Mouse (Mus musculus): Measurements from ENCODE around the gene Tmem91. TPM values are rescaled to one million over a fixed set of nuclear protein-coding genes. Genes with fewer than 3 reads are reported as not detected.

The Tmem91 gene
- polyA plus RNA-seq, 1 experiment from 2014 or later, result 1.9 TPM

GRCm38 (mm10) chr7:25688810-25689586 is 14.0 kb upstream of the Tmem91 start:
- 0 out of 2 replicates have a peak, but pooled peaks cover 3% of the 10 kb centered on the region for H3K9me3 ChIP-seq (ENCODE audit: control insufficient read depth, low read length)
- peaks cover 23% of the 10 kb centered on the region; the same call in 1 of the 2 replicates for H3K4me1 ChIP-seq (ENCODE audit: control insufficient read depth, insufficient read depth, low read length)
- peak; percentile 77 for DNase-seq (ENCODE audit: low spot score)
- H3K4me2 ChIP-seq (ENCODE audit: low read depth, low read length), result peak overlapping the region; percentile 90
- under 1% methylated on average over 39 of the region's 52 CpGs for WGBS
- 0 out of 2 replicates have a peak overlapping the region, but pooled peaks have one; percentile 6 for H3K27ac ChIP-seq (replicated peaks; ENCODE audit: low read depth, low read length)
- no peaks in the 10 kb centered on the region for H3K36me3 ChIP-seq (ENCODE audit: control insufficient read depth, insufficient read depth, low read length)
- H3K9ac ChIP-seq (ENCODE audit: low read depth, low read length), result peak overlapping the region; percentile 76
- ATAC-seq (ENCODE audit: low read depth), result peak; percentile 32; the same call in 1 of the 2 replicates
- peaks cover 46% of the 10 kb centered on the region for H3K27me3 ChIP-seq (replicated peaks; ENCODE audit: control insufficient read depth, insufficient read depth, low read length)
- peak overlapping the region; percentile 73 for H3K4me3 ChIP-seq (ENCODE audit: low read depth, low read length)

- peak overlapping the region; percentile 90 for H3K4me2 ChIP-seq (ENCODE audit: low read depth, low read length)
- no peaks in the 10 kb centered on the region for H3K36me3 ChIP-seq (ENCODE audit: control insufficient read depth, insufficient read depth, low read length)
- DNase-seq (ENCODE audit: low spot score) (no peak), ATAC-seq (ENCODE audit: low read depth) (no peak; the same call in 1 of the 2 replicates)
- peak overlapping the region; percentile 76 for H3K9ac ChIP-seq (ENCODE audit: low read depth, low read length)
- H3K27me3 ChIP-seq (replicated peaks; ENCODE audit: control insufficient read depth, insufficient read depth, low read length), result peaks cover 46% of the 10 kb centered on the region
- under 1% methylated on average over 39 of the region's 47 CpGs for WGBS
- H3K4me3 ChIP-seq (ENCODE audit: low read depth, low read length), result peak overlapping the region; percentile 73
- H3K9me3 ChIP-seq (ENCODE audit: control insufficient read depth, low read length), result no peaks in the 10 kb centered on the region
- no peak overlapping the region; the same call in 1 of the 2 replicates for H3K27ac ChIP-seq (replicated peaks; ENCODE audit: low read depth, low read length)
- peaks cover 23% of the 10 kb centered on the region; the same call in 1 of the 2 replicates for H3K4me1 ChIP-seq (ENCODE audit: control insufficient read depth, insufficient read depth, low read length)
Measured at GRCm38 (mm10) chr7:25687811-25688401, 12.9 kb upstream of the Tmem91 start.

DNA sequence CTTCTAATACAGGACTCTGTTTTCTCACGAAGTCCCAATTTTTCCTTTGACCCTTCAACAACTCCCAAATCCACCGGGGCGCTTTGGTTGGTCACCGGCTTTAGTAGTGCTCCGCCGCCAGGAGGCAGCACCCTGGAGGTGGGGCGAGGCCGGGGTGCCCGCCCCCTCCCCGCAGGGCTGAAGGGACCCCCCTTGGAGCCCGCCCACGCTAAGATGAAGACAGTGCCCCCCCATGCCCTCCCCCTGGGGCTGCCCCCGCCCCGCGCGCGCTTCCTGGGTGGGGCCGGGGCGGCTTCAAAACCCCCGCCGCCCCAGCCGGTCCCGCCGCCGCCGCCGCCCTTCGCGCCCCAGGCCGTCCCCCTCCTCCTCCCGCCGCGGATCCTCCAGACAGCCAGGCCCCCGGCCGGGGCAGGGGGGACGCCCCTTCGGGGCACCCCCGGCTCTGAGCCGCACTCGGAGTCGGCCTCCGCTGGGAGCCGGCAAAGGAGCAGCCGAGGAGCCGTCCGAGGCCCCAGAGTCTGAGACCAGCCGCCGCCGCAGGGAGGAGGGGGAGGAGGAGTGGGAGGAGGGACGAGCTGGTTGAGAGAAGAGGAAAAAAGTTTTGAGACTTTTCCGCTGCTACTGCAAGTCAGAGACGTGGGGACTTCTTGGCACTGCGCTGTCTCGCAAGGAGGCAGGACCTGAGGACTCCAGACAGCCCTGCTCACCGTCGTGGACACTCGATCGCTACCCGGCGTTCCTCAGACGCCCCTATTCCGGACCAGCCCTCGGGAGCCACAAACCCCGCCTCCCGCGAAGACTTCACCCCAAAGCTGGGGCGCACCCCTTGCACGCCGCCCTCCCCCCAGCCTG is 11.9 kb upstream of the Tmem91 start, which contains the start of gene Tgfb1:
Gene Tgfb1, plus strand, starts transcription at position 323 of the 852 bp plus-strand sequence.
- no peaks in the 10 kb centered on the region for H3K9me3 ChIP-seq (ENCODE audit: control insufficient read depth, low read length)
- ATAC-seq (ENCODE audit: low read depth) (peak; percentile 37), DNase-seq (ENCODE audit: low spot score) (peak; percentile 77)
- peak within 1 kb of the TSS; percentile 65 for H3K27ac ChIP-seq (replicated peaks; ENCODE audit: low read depth, low read length)
- H3K27me3 ChIP-seq (replicated peaks; ENCODE audit: control insufficient read depth, insufficient read depth, low read length), result peaks cover 46% of the 10 kb centered on the region
- peak within 1 kb of the TSS; percentile 90 for H3K4me2 ChIP-seq (ENCODE audit: low read depth, low read length)
- H3K4me1 ChIP-seq (ENCODE audit: control insufficient read depth, insufficient read depth, low read length), result peaks cover 23% of the 10 kb centered on the region; the same call in 1 of the 2 replicates
- under 1% methylated on average over 27 of the region's 69 CpGs for WGBS
- H3K9ac ChIP-seq (ENCODE audit: low read depth, low read length), result peak within 1 kb of the TSS; percentile 76
- no peaks in the 10 kb centered on the region for H3K36me3 ChIP-seq (ENCODE audit: control insufficient read depth, insufficient read depth, low read length)
- H3K4me3 ChIP-seq (ENCODE audit: low read depth, low read length), result peak within 1 kb of the TSS; percentile 73

DNA sequence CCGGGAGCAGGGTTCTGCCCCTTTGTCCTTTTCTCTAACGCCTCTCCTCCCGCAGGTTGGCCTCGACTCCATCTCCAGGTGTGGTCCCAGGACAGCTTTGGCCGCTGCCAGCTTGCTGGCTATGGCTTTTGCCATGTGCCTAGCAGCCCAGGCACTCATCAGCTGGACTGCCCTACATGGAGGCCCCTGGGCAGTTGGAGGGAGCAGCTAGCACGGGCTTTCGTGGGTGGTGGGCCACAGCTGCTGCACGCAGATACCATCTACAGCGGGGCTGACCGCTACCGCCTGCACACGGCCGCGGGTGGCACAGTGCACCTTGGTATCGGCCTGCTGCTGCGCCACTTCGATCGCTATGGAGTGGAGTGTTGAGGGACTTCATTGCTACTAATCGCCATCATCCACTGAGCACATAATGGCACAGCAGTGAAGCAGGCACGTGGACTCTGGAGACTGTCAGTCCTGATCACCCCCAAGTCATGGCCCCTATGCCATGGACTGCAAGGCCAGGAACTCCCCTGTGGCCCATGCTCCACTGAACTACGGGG is 11.0 kb upstream of the Tmem91 start:
- no peak overlapping the region; the same call in 1 of the 2 replicates for H3K27ac ChIP-seq (replicated peaks; ENCODE audit: low read depth, low read length)
- H3K9me3 ChIP-seq (ENCODE audit: control insufficient read depth, low read length), result no peaks in the 10 kb centered on the region
- 68% methylated on average over 21 of the region's 21 CpGs for WGBS
- H3K27me3 ChIP-seq (replicated peaks; ENCODE audit: control insufficient read depth, insufficient read depth, low read length), result peaks cover 46% of the 10 kb centered on the region
- H3K4me3 ChIP-seq (ENCODE audit: low read depth, low read length), result peak overlapping the region; percentile 73
- DNase-seq (ENCODE audit: low spot score) (no peak), ATAC-seq (ENCODE audit: low read depth) (no peak)
- peaks cover 27% of the 10 kb centered on the region; the same call in 1 of the 2 replicates for H3K4me1 ChIP-seq (ENCODE audit: control insufficient read depth, insufficient read depth, low read length)
- peak overlapping the region; percentile 76 for H3K9ac ChIP-seq (ENCODE audit: low read depth, low read length)
- H3K36me3 ChIP-seq (ENCODE audit: control insufficient read depth, insufficient read depth, low read length), result no peaks in the 10 kb centered on the region
- H3K4me2 ChIP-seq (ENCODE audit: low read depth, low read length), result peak overlapping the region; percentile 90

GRCm38 (mm10) chr7:25684659-25685058 is 9.7 kb upstream of the Tmem91 start:
- Histone ChIP-seq H3K27ac (replicated peaks; ENCODE audit: low read depth, low read length) (no peak overlapping the region), H3K4me2 (ENCODE audit: low read depth, low read length) (no peak overlapping the region), H3K4me3 (ENCODE audit: low read depth, low read length) (no peak overlapping the region)

GRCm38 (mm10) chr7:25683474-25684180 is 8.7 kb upstream of the Tmem91 start:
- Histone ChIP-seq H3K4me3 (ENCODE audit: low read depth, low read length) (no peak overlapping the region), H3K4me2 (ENCODE audit: low read depth, low read length) (no peak overlapping the region), H3K9me3 (ENCODE audit: control insufficient read depth, low read length) (no peaks in the 10 kb centered on the region), H3K27me3 (replicated peaks; ENCODE audit: control insufficient read depth, insufficient read depth, low read length) (peaks cover 28% of the 10 kb centered on the region), H3K36me3 (ENCODE audit: control insufficient read depth, insufficient read depth, low read length) (no peaks in the 10 kb centered on the region), H3K9ac (ENCODE audit: low read depth, low read length) (no peak overlapping the region), H3K27ac (replicated peaks; ENCODE audit: low read depth, low read length) (no peak overlapping the region), H3K4me1 (ENCODE audit: control insufficient read depth, insufficient read depth, low read length) (peaks cover 24% of the 10 kb centered on the region; the same call in 1 of the 2 replicates)
- DNase-seq (ENCODE audit: low spot score) (no peak), ATAC-seq (ENCODE audit: low read depth) (no peak)
- 53% methylated on average over 7 of the region's 7 CpGs for WGBS

More at GRCm38 (mm10) chr7:25684659-25685058, 9.7 kb upstream of the Tmem91 start:
- 82% methylated on average over 6 of the region's 6 CpGs for WGBS
- H3K27me3 ChIP-seq (replicated peaks; ENCODE audit: control insufficient read depth, insufficient read depth, low read length), result peaks cover 38% of the 10 kb centered on the region
- no peaks in the 10 kb centered on the region for H3K36me3 ChIP-seq (ENCODE audit: control insufficient read depth, insufficient read depth, low read length)
- H3K4me1 ChIP-seq (ENCODE audit: control insufficient read depth, insufficient read depth, low read length), result peaks cover 33% of the 10 kb centered on the region; the same call in 1 of the 2 replicates
- ATAC-seq (ENCODE audit: low read depth) (no peak), DNase-seq (ENCODE audit: low spot score) (no peak)
- no peaks in the 10 kb centered on the region for H3K9me3 ChIP-seq (ENCODE audit: control insufficient read depth, low read length)
- H3K9ac ChIP-seq (ENCODE audit: low read depth, low read length), result no peak overlapping the region; the same call in 1 of the 2 replicates

- 55% methylated on average over 14 of the region's 15 CpGs for WGBS
Measured at GRCm38 (mm10) chr7:25681341-25682231, 6.6 kb upstream of the Tmem91 start.

More at GRCm38 (mm10) chr7:25681341-25682231, 6.6 kb upstream of the Tmem91 start:
- Histone ChIP-seq H3K36me3 (ENCODE audit: control insufficient read depth, insufficient read depth, low read length) (no peaks in the 10 kb centered on the region), H3K4me1 (ENCODE audit: control insufficient read depth, insufficient read depth, low read length) (peaks cover 14% of the 10 kb centered on the region; the same call in 1 of the 2 replicates), H3K4me3 (ENCODE audit: low read depth, low read length) (peak overlapping the region; percentile 59), H3K4me2 (ENCODE audit: low read depth, low read length) (peak overlapping the region; percentile 74), H3K27ac (replicated peaks; ENCODE audit: low read depth, low read length) (peak overlapping the region; percentile 92; the same call in 1 of the 2 replicates), H3K9ac (ENCODE audit: low read depth, low read length) (no peak overlapping the region), H3K9me3 (ENCODE audit: control insufficient read depth, low read length) (no peaks in the 10 kb centered on the region), H3K27me3 (replicated peaks; ENCODE audit: control insufficient read depth, insufficient read depth, low read length) (peaks cover 11% of the 10 kb centered on the region; the same call in 1 of the 2 replicates)
- ATAC-seq (ENCODE audit: low read depth) (no peak), DNase-seq (ENCODE audit: low spot score) (no peak)

Data from embryonic facial prominence, embryonic 14.5 days (tissue).